Mouse (Mus musculus) splenic B cell, adult 2 months (primary cell): ENCODE measurements around the gene Pycr1.

Source experiments
- DNase-seq: peaks from one replicate; pipeline ENCODE4 v3.0.0-alpha.2; 2011; ENCODE audit warnings: low read depth, low spot score
- H3K27me3 ChIP-seq: 2 replicates; pipeline ENCODE4 v1.6.1; 2012; ENCODE audit warnings: mild to moderate bottlenecking, low read length, moderate library complexity, mixed read lengths; ENCODE audit not compliant: control insufficient read depth, poor library complexity, insufficient read depth, severe bottlenecking
- H3K36me3 ChIP-seq: 2 replicates; pipeline ENCODE4 v1.6.1; 2012; ENCODE audit warnings: mild to moderate bottlenecking, low read length, moderate library complexity, mixed read lengths; ENCODE audit not compliant: control insufficient read depth, poor library complexity, insufficient read depth, severe bottlenecking

Pycr1 gene

DNA sequence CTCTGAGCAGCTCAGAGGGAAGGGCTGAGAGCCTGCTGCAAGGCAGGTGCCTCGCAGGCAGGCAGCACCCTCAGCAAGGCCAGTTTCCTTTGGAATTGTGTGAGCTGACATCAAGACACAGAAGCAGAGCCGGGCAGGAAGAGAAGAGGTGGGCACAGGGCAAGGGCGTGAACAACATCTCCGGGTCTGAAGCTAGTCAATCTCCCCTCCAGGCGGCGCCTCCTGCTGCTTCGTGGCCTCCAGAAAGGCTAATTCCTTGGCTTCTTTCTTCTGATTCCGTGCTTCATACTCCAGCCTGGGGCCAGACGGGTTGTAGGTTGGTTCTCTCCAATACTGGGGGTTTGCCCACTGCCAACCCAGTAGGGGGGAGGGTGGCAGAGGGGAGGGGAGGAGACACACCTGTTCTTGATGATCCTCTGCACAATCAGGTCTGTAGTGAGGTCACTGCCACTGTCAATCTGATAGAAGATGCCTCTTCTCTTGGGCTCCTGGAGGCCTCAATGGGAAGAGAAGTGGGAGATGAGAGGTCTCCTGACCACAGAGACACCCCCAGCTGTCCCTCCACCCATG, 33.0 kb downstream of the Pycr1 start:
- Histone ChIP-seq H3K36me3 (peaks cover 4% of the 10 kb centered on the region), H3K27me3 (no peaks in the 10 kb centered on the region)
- DNase-seq = no peak

DNA sequence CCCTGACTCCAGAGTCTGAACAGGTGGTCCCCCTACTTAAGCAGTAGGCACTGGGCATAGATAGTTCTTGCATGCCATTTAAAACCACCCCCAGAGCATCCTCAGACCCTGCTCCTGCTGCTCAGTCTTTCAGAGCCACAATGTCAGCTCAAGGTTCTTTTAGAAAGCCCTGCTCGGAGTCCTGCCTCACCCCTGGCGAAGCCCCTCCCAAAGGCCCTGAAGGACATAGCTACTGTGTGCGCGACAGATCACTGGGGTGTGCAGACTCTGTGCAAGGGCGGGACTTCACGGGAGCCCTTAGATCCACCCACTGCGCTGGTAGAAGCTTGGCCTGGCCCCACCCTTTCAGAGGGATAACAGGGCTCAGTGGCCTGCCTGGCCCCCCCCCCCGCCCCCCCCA, 34.3 kb downstream of the Pycr1 start:
- no peak for DNase-seq
- H3K36me3 ChIP-seq = peaks cover 10% of the 10 kb centered on the region
- no peaks in the 10 kb centered on the region for H3K27me3 ChIP-seq

DNA sequence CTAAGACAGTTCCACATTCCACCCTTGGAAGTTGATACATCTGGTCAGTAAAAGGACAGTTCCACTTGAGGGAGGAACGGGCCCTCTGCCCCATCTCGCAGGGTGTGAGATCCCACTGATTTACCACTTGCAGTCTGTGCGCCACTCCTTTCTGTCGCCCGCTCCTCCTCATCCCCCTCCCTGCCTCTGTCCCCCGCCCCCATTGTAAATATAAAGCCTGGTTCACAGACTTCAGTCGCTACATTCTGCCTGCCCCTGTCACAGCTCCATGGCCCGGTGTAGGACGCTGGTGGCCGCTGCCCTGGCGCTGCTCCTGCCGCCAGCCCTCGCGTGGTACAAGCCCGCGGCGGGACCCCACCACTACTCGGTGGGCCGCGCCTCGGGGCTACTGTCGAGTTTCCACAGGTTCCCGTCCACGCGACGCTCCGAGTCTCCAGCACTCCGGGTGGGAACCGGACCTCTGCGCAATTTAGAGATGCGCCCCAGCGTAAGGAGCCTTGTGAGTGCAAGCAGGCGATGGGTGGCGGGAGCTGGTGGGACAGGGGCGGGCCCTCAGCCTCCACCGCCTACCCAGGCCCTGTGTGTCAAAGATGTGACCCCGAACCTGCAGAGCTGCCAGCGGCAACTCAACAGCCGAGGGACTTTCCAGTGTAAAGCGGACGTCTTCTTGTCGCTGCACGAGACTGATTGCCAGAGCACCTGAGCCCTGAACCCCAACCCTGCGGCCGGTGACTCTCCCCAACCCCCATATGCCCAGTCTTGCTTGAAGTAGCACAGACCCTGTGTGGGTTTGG, 35.1 kb downstream of the Pycr1 start, which contains the start of gene Npb:
Gene Npb (plus strand): TSS at position 237 of the 794 bp plus-strand sequence.
- DNase-seq = no peak
- H3K36me3 ChIP-seq = peaks cover 10% of the 10 kb centered on the region
- no peaks in the 10 kb centered on the region for H3K27me3 ChIP-seq

DNA sequence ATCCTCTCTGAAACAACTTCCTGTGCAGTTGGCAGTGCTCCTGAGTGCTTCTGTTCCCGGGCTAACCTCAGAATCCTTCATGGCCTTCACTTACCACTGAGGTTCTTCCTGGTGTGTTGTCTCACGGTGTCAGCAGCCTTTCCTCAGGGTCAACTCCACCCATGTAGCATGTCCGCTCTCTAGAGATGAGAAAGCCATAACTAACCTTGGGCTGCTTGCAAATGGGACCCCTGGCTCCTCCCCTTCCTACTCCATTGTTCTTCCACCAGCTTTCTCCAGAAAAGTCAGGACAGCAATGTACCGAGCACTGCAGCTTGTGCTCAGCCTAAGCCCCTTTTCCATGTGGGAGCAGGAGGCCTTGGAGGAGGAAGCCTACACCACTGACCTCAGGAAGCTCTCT, 36.8 kb downstream of the Pycr1 start:
- no peak for DNase-seq
- no peaks in the 10 kb centered on the region for H3K27me3 ChIP-seq
- peaks cover 6% of the 10 kb centered on the region; the same call in 1 of the 2 replicates for H3K36me3 ChIP-seq

DNA sequence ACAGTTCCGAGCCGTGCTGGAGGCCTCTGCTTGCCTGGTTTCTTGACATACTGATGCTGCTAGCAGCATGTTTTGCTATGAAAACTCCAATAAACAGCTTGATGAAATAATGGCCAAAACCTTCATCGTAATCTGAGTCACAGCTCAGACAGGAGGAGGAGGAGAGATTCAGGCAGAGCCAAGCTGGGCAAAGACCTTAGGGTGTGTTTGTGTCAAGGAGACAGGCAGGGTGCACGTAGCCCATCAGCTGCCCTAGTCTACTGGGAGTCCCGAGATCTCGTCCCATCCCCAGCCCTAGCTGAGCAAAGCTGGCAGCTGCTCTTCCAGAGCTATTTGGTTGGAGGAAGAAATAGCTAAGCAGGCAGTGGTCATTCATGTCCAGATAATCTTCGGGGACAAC, 37.9 kb downstream of the Pycr1 start:
- Histone ChIP-seq H3K27me3 (no peaks in the 10 kb centered on the region), H3K36me3 (peaks cover 6% of the 10 kb centered on the region; the same call in 1 of the 2 replicates)
- DNase-seq = no peak

DNA sequence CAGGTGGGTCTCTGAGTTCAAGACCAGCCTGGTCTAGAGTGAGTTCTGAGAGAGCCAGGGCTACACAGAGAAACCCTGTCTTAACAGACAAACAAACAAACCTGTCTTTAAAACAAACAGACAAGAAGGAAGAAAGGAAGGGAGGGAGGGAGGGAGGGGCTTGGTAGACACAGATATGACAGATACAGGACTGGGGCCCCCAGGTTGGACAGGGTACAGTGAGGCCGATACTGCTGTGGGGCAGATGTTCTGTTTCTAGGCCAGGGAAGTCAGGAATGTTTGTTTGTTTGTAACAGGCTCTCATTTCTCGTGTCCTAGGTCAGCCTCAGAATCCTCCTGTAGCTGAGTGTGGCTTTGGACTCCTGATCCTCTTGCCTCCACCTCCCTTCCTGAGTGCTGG, 40.0 kb downstream of the Pycr1 start:
- Histone ChIP-seq H3K36me3 (peaks cover 6% of the 10 kb centered on the region), H3K27me3 (no peaks in the 10 kb centered on the region)
- DNase-seq = no peak

DNA sequence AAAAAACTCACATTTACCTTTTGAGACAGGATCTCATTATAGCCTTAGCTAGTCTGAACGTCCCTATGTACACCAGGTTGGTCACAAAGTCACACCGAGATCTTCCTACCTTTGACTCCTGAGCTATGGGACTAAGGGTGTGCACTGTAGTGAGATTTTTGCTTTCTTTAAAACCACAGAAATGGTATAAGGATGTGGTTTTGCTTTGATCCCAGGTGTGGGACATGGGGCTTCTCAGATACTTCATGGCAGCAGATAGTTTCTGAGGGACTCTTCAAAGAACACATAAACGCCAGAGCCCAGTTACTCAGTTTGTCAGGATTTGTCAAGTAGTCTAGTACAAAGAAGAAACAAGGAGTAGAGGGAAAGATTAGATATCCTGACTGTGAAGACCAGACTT, 42.9 kb downstream of the Pycr1 start:
- no peak for DNase-seq
- peaks cover 7% of the 10 kb centered on the region for H3K36me3 ChIP-seq
- no peaks in the 10 kb centered on the region for H3K27me3 ChIP-seq

DNA sequence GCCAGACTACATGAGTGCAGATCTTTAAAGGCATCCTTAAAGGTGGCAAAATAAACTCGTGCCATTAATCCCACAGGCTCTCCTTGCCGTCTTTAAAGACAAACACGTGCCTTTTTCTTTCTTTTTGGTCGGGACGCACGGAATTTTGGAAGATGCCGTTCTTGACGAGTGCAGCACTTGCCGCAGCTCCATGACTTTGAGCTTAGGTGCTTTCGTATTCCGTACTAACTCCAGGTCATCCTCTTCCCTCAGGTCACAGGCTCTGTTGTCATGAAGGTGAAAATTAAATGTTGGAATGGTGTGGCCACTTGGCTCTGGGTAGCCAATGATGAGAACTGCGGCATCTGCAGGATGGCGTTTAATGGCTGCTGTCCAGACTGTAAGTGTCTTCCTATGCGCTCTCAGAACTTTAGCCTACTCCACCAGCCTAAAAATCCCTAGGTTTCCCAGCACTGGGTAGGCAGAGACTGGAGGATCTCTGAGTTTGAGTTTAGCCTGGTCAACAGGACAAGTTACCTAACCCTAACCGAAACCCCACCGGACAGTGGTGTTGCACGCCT, 44.5 kb downstream of the Pycr1 start:
- Histone ChIP-seq H3K27me3 (no peaks in the 10 kb centered on the region), H3K36me3 (peaks cover 6% of the 10 kb centered on the region)
- DNase-seq = no peak

DNA sequence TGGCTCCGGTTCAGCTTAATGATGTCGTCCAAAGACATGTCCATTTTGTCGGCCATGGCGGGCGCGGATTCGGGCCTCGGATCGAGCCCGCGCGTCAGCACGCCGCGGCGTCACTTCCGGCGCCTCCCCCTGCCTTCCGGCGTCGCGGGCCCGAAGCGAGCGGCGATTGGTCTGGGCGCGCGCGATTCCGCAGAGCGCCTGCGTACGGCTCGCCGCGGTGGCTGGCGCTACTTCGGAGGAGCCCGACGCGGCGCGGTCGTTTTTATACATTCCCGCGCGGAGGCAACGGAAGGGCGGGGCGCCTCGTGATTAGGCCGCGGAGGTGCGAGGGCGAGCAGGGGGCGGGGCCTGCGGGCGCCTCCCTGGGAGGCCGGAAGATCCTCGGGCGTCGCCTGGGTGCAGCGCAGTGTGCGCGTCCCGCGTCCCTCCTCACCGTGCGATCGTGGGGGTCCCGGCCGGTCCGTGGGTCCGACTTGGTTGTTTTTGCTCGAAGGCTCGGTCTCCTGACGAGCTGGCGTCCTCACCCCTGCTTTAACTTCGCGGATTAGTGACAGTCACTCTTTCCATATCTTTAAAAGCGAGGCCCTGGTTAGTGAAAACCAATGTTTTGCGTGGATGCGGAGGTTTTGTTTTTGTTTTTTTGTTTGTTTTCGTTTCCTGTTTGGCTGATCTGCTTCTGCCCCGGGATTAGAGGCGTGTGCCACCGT, 45.1 kb downstream of the Pycr1 start, which contains the start of the genes Alyref and Anapc11:
Gene Alyref (minus strand): TSS at position 83 of the 707 bp plus-strand sequence.
Gene Anapc11 (plus strand): TSS at position 139 of the 707 bp plus-strand sequence.
- Histone ChIP-seq H3K27me3 (no peaks in the 10 kb centered on the region), H3K36me3 (peaks cover 6% of the 10 kb centered on the region)
- peak; percentile 98 for DNase-seq

DNA sequence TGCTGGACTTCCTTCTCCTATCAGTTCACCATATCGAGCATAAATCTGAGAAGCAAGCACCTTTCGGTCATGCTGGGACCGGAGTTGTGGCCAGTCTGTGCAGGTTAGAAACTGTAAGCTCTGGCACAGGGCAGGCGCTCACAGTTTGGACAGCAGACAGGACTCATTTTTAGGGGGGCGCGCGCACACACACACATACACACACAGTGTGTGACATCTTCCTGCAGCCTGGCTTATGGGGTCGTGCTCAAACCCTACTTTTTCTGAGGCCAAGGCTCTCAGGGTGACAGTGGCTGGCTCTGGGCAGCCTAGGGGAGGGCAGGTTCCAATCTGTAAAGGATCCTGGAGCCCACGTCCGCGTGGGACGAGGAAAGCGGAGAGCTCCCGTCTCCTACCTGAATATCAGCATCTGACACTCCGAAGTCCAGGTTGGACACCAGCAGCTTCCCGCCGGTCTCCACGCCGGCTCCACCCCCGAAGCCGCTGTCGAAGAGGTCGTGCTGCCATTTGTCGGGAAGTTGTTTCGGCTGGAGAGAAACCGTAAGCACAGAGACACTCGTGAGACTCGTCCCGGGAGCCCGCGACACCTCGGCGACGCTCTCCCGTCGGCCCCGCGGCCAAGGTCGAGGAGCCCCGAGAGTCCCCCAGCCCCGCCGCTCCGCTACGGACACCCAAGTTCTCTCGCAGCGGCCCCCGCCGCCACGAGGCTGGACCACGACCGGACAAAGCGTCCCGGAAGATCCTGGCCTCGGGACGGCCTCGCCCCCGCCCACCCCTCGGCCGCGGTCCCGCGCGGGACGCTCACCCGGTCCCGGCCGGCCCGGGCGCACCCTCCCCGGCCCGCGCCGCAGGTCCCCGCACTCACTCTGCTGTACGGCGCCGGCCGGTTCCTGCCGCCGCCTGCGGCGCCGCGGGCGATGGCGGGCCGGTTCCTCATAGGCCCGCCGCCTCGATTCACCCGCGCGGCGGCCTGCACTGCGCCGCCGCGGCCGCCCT, 46.0 kb downstream of the Pycr1 start:
- Histone ChIP-seq H3K27me3 (no peaks in the 10 kb centered on the region), H3K36me3 (peaks cover 6% of the 10 kb centered on the region)
- peak; percentile 30 for DNase-seq

DNA sequence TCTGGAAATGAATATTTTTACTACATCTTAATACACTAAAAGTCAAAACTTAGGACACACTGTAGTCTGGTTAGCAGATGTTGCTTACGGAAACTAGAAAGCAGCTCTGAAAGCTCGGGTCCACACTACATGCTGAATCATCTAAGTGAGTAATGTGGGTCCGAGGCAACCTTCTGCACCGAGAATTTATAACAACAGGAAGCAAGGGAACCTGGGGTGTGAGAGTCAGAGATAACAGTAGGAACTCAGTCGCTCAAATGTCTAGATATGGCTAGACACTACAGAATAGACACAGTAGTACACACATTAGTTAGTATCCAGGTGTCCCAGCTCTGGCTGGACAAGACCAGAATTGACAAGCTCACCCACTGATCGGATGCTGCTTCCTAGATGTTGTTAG, 55.0 kb downstream of the Pycr1 start:
- Histone ChIP-seq H3K36me3 (peaks cover 4% of the 10 kb centered on the region; the same call in 1 of the 2 replicates), H3K27me3 (no peaks in the 10 kb centered on the region)
- DNase-seq = no peak
